Mouse (Mus musculus): ENCODE measurements around the gene Fmc1. TPM values are rescaled to one million over a fixed set of nuclear protein-coding genes. Genes with fewer than 3 reads are reported as not detected.
A peak's percentile ranks its signal among the peaks of the same experiment; 100 is the strongest.

Fmc1 gene
- total RNA-seq, 2 experiments from 2014 or later = 49.8 to 57.9 TPM

DNA sequence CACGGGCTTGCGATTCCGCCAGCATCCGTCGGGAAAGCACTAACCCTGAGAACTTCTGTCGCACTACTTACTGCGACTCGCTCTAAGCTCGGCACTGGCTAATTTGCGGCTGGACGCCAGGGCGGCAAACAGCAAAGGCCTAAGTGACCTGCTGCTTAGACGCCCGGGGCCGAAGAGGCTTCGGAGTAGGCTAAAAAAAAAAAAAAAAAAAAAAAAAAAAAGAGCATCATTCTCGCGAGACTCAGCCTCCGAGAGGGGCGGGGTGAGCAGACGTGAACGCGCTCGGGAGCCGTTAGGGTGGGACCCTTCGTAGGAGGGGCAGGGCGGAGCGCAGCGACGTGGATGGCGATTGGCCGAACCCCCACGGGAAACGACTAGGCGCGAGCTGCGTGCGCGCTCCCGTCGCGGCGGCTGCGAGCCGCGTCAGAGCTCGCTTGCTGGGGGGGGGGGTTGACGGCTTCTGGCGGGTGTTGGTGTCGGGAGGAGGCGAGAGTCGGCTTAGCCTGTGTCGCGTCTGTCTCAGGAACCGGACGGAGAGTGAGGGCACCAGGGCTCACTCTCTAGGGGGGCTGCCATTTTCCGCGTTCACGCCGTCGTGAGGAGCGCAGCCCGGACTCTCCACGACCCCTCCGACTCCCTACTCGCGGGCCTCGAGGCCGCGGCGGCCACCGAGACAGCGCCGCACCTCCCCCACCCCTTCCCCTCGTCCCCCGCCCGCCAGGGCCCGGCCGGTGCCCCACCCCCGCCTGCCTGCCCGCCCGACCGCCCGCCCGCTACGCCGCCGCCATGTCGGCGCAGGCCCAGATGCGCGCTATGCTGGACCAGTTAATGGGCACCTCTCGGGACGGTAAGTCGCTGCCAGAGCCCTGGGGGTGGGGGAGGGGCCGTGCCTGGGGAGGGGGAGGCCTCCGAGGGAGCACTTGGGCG lies 18.0 kb downstream of the Fmc1 start, which contains the start of gene Luc7l2:
Gene Luc7l2 (plus strand): TSS at position 273 of the 927 bp plus-strand sequence.
- DNase-seq (ENCODE audit: low spot score in 2 of 2) = peak; percentile 94 to 95

DNA sequence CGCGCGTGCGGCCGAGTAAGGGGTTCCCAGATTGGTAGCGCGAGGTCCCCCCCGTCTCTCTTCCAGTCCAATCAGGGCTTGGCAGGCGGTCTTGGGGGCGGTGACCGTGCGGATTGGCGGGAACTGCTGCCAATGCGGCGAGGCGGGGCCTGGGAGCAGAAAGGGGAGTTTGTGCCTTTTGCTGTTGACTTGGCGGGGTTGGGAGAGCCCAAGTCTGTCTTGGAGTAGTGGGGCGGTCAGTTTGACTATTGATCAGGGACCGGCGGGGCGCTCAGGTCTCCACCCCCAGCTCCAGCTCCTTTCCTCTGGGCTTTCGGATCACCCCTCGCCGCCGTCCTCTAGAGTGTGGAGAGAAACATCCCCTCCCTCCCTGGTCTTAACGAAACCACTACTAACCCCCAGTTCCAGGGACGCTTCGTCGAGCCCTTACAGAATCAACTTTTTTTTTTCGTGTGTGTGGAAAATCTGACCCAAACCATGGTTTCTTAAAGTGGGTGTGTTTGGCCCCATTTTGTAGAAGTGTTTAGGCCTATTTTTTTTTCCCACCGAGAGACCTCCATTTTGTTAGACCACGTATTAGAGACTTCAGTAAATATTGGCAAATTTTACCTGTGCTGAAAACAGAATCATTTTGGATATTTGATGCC lies 18.8 kb downstream of the Fmc1 start:
- DNase-seq (ENCODE audit: low spot score in 2 of 2) = peak; percentile 99

DNA sequence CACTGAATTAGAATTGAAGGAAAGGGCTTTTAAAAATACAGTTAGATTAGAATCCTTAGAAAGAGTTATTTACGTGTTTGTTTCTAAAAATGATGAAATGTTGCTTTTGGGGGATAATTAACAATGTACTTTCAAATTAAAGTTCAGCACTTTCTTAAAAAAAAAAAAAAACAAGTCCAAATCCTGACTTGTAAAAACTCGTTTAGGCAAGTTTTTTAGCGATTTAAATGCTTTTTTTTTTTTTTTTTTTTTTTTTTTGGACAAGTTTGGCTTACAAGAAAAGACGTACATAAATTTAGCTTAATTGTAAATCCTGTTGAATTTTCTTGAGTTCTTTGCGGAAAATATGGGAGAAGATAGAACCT lies 19.3 kb downstream of the Fmc1 start:
- no peak for DNase-seq (ENCODE audit: low spot score in 2 of 2)

DNA sequence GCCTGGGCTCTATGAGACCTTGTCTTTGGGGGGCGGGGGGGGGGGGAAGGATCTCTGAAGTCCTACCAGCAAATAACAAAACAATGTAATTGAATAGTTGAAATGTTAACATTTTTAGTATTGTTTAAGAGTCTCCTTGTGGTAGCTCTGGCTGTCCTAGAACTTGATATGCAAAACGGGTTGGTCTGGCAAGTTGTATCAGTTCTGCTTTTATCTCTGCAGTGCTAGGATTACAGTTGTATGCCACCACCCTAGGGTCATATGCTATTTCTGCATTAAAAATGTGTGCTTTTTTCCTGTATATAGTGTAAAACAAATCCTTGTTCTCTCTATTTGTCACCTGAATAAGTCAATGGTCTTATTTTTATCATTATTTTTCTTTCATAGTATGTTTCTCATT lies 42.8 kb downstream of the Fmc1 start:
- DNase-seq (ENCODE audit: low spot score in 2 of 2) = no peak

DNA sequence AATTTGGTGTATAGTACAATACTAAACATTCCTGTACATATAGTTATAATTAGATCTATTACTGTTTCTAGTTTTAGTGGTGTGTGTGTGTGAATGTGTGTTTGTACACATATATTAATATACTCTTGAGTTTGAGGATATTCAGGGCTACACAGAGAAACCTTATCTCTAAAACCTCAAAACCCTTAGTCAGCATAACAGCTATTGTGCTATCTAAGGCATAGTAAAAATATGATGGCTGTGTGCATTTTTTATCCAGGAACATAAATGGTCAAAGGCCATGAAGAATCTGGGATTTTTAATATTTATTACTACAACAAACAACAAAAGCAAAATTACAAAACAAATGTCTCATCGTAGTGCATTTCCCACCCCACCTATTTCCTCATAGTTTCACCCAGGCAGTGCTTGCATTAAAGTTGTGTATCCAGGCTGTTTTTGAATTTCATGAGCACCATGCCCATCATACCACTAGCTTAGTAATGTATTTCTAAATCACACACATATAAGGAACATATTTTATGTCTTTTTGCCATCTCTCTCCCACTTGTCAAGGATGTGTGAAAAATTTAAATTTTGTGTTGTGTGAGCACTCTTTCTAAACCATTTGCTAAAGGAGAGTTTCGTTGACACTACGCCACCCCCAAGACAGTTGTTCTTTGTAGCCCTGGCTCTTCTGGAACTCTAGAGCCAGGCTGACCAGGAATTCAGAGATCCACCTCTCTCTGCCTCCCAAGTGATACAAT lies 47.0 kb downstream of the Fmc1 start:
- no peak for DNase-seq (ENCODE audit: low spot score in 2 of 2)

DNA sequence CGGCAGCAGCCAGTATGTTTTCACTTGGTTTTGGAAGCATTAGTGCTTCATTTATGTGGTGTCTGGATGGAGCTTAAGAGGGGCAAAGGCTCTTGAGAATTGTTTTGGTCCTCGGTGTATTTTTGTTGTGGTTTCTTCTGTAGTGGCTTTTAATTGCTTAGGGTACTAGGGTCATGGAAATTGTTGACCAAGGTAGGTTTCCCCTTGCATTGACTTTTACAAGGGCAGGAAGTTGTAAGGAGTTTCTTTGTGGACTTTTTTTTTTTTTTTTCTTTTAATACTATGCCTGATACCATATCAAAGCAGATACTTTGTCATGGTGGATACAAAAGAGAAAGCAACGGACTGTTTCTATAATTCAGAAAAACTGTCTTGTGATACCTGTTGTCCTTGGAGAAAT lies 48.4 kb downstream of the Fmc1 start:
- DNase-seq (ENCODE audit: low spot score in 2 of 2) = no peak

Small RNAs within 50 kb of the gene (microRNA-seq; reads per million reads assigned to microRNA genes)
- gene Mir7670 = 0 to 0.20 reads per million in 2 experiments

Other genes starting within 250 kb of the Fmc1 start
- 1 to 10 TPM; 3.6 to 4.1 TPM for gene Zc3hav1l, start 234.2 kb upstream of the Fmc1 start, total RNA-seq (2021)
- gene Zc3hav1, start 178.9 kb upstream of the Fmc1 start, total RNA-seq (2021) = 1 to 10 TPM; 3.0 to 3.1 TPM
- 10 to 100 TPM in 1 of 2 experiments, 1 to 10 TPM in 1; 9.8 to 10.1 TPM for gene Ttc26, start 152.0 kb upstream of the Fmc1 start, total RNA-seq (2021)
- 10 to 100 TPM; 38.3 to 44.0 TPM for gene Ubn2, start 99.6 kb upstream of the Fmc1 start, total RNA-seq (2021)
- 100 to 1,000 TPM; 176 to 197 TPM for gene Luc7l2, start 17.8 kb downstream of the Fmc1 start, total RNA-seq (2021)
- gene Klrg2, start 103.7 kb downstream of the Fmc1 start, total RNA-seq (2021) = 1 to 10 TPM; 1.0 to 1.1 TPM
- 100 to 1,000 TPM; 113 to 119 TPM for gene Clec2l, start 129.6 kb downstream of the Fmc1 start, total RNA-seq (2021)

All from layer of hippocampus, postnatal 10 days (tissue).